Mouse (Mus musculus) neural tube, embryonic 11.5 days (tissue): Measurements from ENCODE around the gene Amhr2. TPM values are rescaled to one million over a fixed set of nuclear protein-coding genes. Genes with fewer than 3 reads are reported as not detected.

ENCODE experiments used
- ATAC-seq: fragments of 200-750 bp; cut with Nextera tagmentation; 2 replicates; pipeline ENCODE4 v1.8.0; 2017; ENCODE audit warnings: moderate number of reproducible peaks, mild to moderate bottlenecking, moderate TSS enrichment, moderate library complexity; ENCODE audit not compliant: insufficient read depth, low FRiP score, low TSS enrichment
- DNase-seq: peaks from one replicate; pipeline ENCODE4 v3.0.0-alpha.2; 2015; ENCODE audit warnings: low spot score
- H3K27ac ChIP-seq: fragments of 300-500 bp; sonication (generic); 2 replicates; pipeline ENCODE4 v1.5.1; 2014; ENCODE audit warnings: low read depth, mild to moderate bottlenecking, low read length
- H3K27me3 ChIP-seq: fragments of 300-500 bp; sonication (generic); 2 replicates; pipeline ENCODE4 v1.6.1; 2014; ENCODE audit warnings: mild to moderate bottlenecking, low read length, mixed read lengths; ENCODE audit not compliant: control insufficient read depth, insufficient read depth
- H3K36me3 ChIP-seq: fragments of 300-500 bp; sonication (generic); 2 replicates; pipeline ENCODE4 v1.6.1; 2014; ENCODE audit warnings: mild to moderate bottlenecking, low read length, moderate library complexity, mixed read lengths; ENCODE audit not compliant: control insufficient read depth, insufficient read depth
- H3K4me1 ChIP-seq: fragments of 300-500 bp; sonication (generic); 2 replicates; pipeline ENCODE4 v1.6.1; 2014; ENCODE audit warnings: low read length, mixed read lengths; ENCODE audit not compliant: control insufficient read depth, insufficient read depth
- H3K4me2 ChIP-seq: fragments of 300-500 bp; sonication (generic); 2 replicates; pipeline ENCODE4 v1.6.1; 2014; ENCODE audit warnings: low read depth, mild to moderate bottlenecking, moderate library complexity
- H3K4me3 ChIP-seq: fragments of 300-500 bp; sonication (generic); 2 replicates; pipeline ENCODE4 v1.5.1; 2014; ENCODE audit warnings: low read depth, low read length
- H3K9ac ChIP-seq: fragments of 300-500 bp; sonication (generic); 2 replicates; pipeline ENCODE4 v1.6.1; 2014; ENCODE audit warnings: mild to moderate bottlenecking, low read length
- H3K9me3 ChIP-seq: fragments of 300-500 bp; sonication (generic); 2 replicates; pipeline ENCODE4 v1.6.1; 2016; ENCODE audit warnings: low read length; ENCODE audit not compliant: control insufficient read depth
- WGBS: fragments of 180-500 bp; shearing (Covaris S2); extraction: QIAGEN DNeasy Blood & Tissue Kit; methylation state at CpG from one replicate; pipeline ENCODE4 v1.1.7; 2014; 5-methylcytosine and 5-hydroxymethylcytosine counted together
- polyA plus RNA-seq: library from polyadenylated mRNA; unstranded; fragments of >200 nt; fragmentation: Nextera tagmentation; extraction: Ambion mirVana; gene quantifications from 2 replicates; pipeline ENCODE4 v1.2.1, GENCODE M21; 2014

The Amhr2 gene
- polyA plus RNA-seq, 1 experiment from 2014 or later = not detected

DNA sequence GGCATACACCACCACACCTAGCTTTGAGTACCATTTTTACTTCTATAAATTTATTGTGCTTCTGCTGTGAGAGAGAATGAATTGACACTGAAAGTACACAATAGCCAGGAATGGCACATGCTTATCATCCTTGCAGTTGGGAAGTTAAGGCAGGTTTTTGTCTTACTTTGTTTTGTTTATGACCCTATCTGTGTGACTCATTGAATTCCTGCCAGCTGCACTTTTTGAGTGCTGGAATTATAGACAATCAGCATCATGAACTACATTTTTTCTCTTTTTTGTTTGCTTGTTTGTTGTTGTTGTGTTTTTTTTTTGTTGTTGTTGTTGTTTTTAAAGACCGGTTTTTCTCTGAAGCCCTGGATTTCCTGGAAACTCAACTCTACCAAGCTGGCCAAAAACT is 24.2 kb upstream of the Amhr2 start:
- no peaks in the 10 kb centered on the region for H3K36me3 ChIP-seq
- 68% methylated on average over 1 of the region's 1 CpGs for WGBS

GRCm38 (mm10) chr15:102421437-102421836 is 23.7 kb upstream of the Amhr2 start:
- WGBS = 67% methylated on average over 3 of the region's 3 CpGs
- Histone ChIP-seq H3K36me3 (no peaks in the 10 kb centered on the region), H3K27me3 (no peaks in the 10 kb centered on the region), H3K4me1 (no peaks in the 10 kb centered on the region), H3K4me3 (no peak overlapping the region), H3K27ac (no peak overlapping the region), H3K9me3 (no peaks in the 10 kb centered on the region), H3K4me2 (no peak overlapping the region), H3K9ac (no peak overlapping the region)
- DNase-seq = peak; percentile 31
- no peak for ATAC-seq

More for the DNA sequence above, 24.2 kb upstream of the Amhr2 start:
- Histone ChIP-seq H3K9ac (no peak overlapping the region), H3K27me3 (no peaks in the 10 kb centered on the region), H3K4me1 (no peaks in the 10 kb centered on the region), H3K4me2 (no peak overlapping the region), H3K27ac (no peak overlapping the region), H3K9me3 (no peaks in the 10 kb centered on the region), H3K4me3 (no peak overlapping the region)
- ATAC-seq = no peak
- no peak for DNase-seq

DNA sequence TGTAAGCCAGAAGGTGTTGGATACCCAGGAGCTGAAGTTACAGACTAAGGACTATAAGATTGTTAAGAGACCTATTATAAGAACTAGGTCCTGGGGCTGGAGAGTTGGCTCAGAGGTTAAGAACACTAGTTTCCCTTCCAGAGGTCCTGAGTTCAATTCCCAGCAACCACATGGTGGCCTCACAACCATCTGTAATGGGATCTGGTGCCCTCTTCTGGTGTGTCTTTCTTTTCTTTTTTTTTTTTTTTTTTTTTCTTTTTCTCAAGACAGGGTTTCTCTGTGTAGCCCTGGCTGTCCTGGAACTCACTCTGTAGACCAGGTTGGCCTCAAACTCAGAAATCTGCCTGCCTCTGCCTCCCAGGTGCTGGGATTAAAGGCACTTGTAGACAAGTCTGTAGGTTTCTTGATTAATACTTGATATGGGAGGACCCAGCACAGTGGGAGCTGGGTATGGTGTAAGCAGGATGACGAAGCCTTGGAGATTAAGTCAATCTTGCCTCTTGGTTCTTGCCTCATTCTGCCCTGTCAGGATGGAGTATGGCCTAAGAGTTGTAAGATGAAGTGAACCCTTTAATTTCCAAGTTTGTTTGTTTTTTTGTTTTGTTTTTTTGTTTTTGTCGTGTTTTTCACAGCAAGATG is 21.4 kb upstream of the Amhr2 start:
- H3K4me1 ChIP-seq = no peaks in the 10 kb centered on the region
- no peak for DNase-seq
- no peaks in the 10 kb centered on the region for H3K9me3 ChIP-seq
- H3K9ac ChIP-seq = no peak overlapping the region
- no peak overlapping the region for H3K27ac ChIP-seq
- H3K4me3 ChIP-seq = no peak overlapping the region
- WGBS = 92% methylated on average over 2 of the region's 2 CpGs
- no peaks in the 10 kb centered on the region for H3K27me3 ChIP-seq
- 0 out of 2 replicates have a peak, but pooled peaks cover 6% of the 10 kb centered on the region for H3K36me3 ChIP-seq
- no peak for ATAC-seq
- H3K4me2 ChIP-seq = no peak overlapping the region

DNA sequence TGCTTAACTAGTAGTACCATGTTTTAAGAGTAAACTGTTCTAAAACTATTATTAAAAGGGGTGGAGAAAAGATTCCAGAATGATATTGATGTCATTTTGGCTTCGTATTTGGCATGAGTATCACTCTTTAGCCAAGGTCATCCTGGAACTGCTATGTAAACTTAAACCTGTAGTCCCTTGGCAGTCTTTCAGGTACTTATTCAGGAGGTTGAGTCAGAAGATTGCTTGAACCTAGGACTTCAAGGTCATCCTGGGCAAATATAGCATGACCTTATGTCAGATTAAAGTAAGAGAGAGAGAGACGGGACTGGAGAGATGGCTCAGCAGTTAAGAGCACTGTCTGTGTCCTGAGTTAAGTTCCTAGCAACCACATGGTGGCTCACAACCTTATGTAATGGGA is 20.5 kb upstream of the Amhr2 start:
- Histone ChIP-seq H3K9me3 (no peaks in the 10 kb centered on the region), H3K4me3 (no peak overlapping the region), H3K27ac (no peak overlapping the region), H3K4me2 (no peak overlapping the region), H3K4me1 (no peaks in the 10 kb centered on the region), H3K36me3 (0 out of 2 replicates have a peak, but pooled peaks cover 6% of the 10 kb centered on the region), H3K27me3 (no peaks in the 10 kb centered on the region), H3K9ac (no peak overlapping the region)
- ATAC-seq (no peak), DNase-seq (no peak)
- WGBS = 92% methylated on average over 2 of the region's 2 CpGs

GRCm38 (mm10) chr15:102426963-102427362 is 18.2 kb upstream of the Amhr2 start:
- H3K27me3 ChIP-seq = no peaks in the 10 kb centered on the region
- H3K4me2 ChIP-seq = no peak overlapping the region
- H3K27ac ChIP-seq = no peak overlapping the region
- H3K9me3 ChIP-seq = no peaks in the 10 kb centered on the region
- 100% methylated on average over 1 of the region's 1 CpGs for WGBS
- DNase-seq = no peak
- no peaks in the 10 kb centered on the region for H3K4me1 ChIP-seq
- H3K36me3 ChIP-seq = peaks cover 9% of the 10 kb centered on the region
- ATAC-seq = no peak
- H3K4me3 ChIP-seq = no peak overlapping the region
- no peak overlapping the region for H3K9ac ChIP-seq

- Histone ChIP-seq H3K9ac (no peak overlapping the region), H3K27me3 (no peaks in the 10 kb centered on the region), H3K4me2 (no peak overlapping the region), H3K9me3 (no peaks in the 10 kb centered on the region), H3K27ac (no peak overlapping the region), H3K4me1 (no peaks in the 10 kb centered on the region), H3K4me3 (no peak overlapping the region), H3K36me3 (peaks cover 6% of the 10 kb centered on the region)
- WGBS = 84% methylated on average over 1 of the region's 1 CpGs
- no peak for DNase-seq
- ATAC-seq = no peak
Measured at GRCm38 (mm10) chr15:102432046-102432445, 13.1 kb upstream of the Amhr2 start.

- DNase-seq (no peak), ATAC-seq (no peak)
- no peak overlapping the region for H3K4me2 ChIP-seq
- 95% methylated on average over 4 of the region's 4 CpGs for WGBS
- no peaks in the 10 kb centered on the region for H3K4me1 ChIP-seq
- H3K9ac ChIP-seq = no peak overlapping the region
- H3K36me3 ChIP-seq = peaks cover 3% of the 10 kb centered on the region
- no peaks in the 10 kb centered on the region for H3K9me3 ChIP-seq
- no peaks in the 10 kb centered on the region for H3K27me3 ChIP-seq
- H3K4me3 ChIP-seq = no peak overlapping the region
- H3K27ac ChIP-seq = no peak overlapping the region
Measured at GRCm38 (mm10) chr15:102433173-102433572, 12.0 kb upstream of the Amhr2 start.

DNA sequence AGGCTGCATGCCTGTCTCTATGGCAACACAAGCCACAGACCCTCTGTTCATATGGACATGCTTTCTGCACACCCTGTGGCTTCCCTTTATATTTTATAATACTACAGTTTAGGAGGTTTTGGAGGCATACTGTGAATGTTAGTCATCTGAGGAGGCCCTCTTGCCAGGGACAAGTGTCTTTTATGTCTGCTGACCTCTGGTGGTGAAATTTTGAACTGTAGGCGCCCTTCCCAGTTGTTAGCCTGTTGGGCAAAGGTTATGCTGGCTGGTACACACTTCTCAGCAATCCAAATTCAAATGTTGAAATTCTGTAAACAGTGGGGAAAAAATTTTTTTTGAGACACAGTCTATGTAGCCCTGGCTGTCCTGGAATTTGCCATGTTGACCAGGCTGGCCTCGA is 2.7 kb upstream of the Amhr2 start:
- H3K9ac ChIP-seq = no peak overlapping the region
- H3K4me1 ChIP-seq = no peaks in the 10 kb centered on the region
- H3K36me3 ChIP-seq = no peaks in the 10 kb centered on the region
- no peak for ATAC-seq
- 49% methylated on average over 2 of the region's 2 CpGs for WGBS
- no peaks in the 10 kb centered on the region for H3K27me3 ChIP-seq
- H3K27ac ChIP-seq = no peak overlapping the region
- peak; percentile 82 for DNase-seq
- H3K4me3 ChIP-seq = no peak overlapping the region
- no peaks in the 10 kb centered on the region for H3K9me3 ChIP-seq
- no peak overlapping the region for H3K4me2 ChIP-seq

GRCm38 (mm10) chr15:102446448-102446847 is 1.3 kb downstream of the Amhr2 start:
- no peak for DNase-seq
- Histone ChIP-seq H3K27ac (no peak overlapping the region), H3K27me3 (no peaks in the 10 kb centered on the region), H3K4me3 (no peak overlapping the region), H3K4me2 (no peak overlapping the region), H3K9ac (no peak overlapping the region), H3K36me3 (no peaks in the 10 kb centered on the region), H3K4me1 (no peaks in the 10 kb centered on the region), H3K9me3 (no peaks in the 10 kb centered on the region)
- WGBS = 66% methylated on average over 5 of the region's 6 CpGs
- ATAC-seq = no peak
